Mouse (Mus musculus) embryonic facial prominence, embryonic 10.5 days (tissue): ENCODE measurements around the gene 4933414I15Rik. TPM values are rescaled to one million over a fixed set of nuclear protein-coding genes. Genes with fewer than 3 reads are reported as not detected.

Experiments used
- DNase-seq: peaks from one replicate; pipeline ENCODE4 v3.0.0-alpha.2; 2017; ENCODE audit warnings: low spot score
- H3K27ac ChIP-seq: fragments of 300-500 bp; sonication (generic); replicated peaks from 2 replicates; pipeline ENCODE4 v1.5.1; 2016; ENCODE audit warnings: mild to moderate bottlenecking
- H3K27me3 ChIP-seq: fragments of 300-500 bp; sonication (generic); replicated peaks from 2 replicates; pipeline ENCODE4 v1.6.1; 2016; ENCODE audit warnings: low read depth, mild to moderate bottlenecking; ENCODE audit not compliant: poor library complexity, severe bottlenecking
- H3K36me3 ChIP-seq: fragments of 300-500 bp; sonication (generic); replicated peaks from 2 replicates; pipeline ENCODE4 v1.6.1; 2016; ENCODE audit warnings: mild to moderate bottlenecking, moderate library complexity
- H3K4me1 ChIP-seq: fragments of 300-500 bp; sonication (generic); 2 replicates; pipeline ENCODE4 v1.6.1; 2016
- H3K4me3 ChIP-seq: fragments of 300-500 bp; sonication (generic); 2 replicates; pipeline ENCODE4 v1.5.1; 2016; ENCODE audit warnings: mild to moderate bottlenecking, moderate library complexity
- H3K9me3 ChIP-seq: fragments of 300-500 bp; sonication (generic); 2 replicates; pipeline ENCODE4 v1.6.1; 2016; ENCODE audit warnings: mild to moderate bottlenecking
- WGBS: fragments of 180-500 bp; shearing (Covaris S2); methylation state at CpG from one replicate; pipeline ENCODE4 v1.1.7; 2016; 5-methylcytosine and 5-hydroxymethylcytosine counted together
- polyA plus RNA-seq: library from polyadenylated mRNA; unstranded; fragments of >200 nt; fragmentation: Nextera tagmentation; extraction: Ambion mirVana; gene quantifications from 2 replicates; pipeline ENCODE4 v1.2.1, GENCODE M21; 2016

Gene 4933414I15Rik
- not detected in 2 replicates for polyA plus RNA-seq

- Histone ChIP-seq H3K9me3 (no peaks in the 10 kb centered on the region), H3K36me3 (no peaks in the 10 kb centered on the region)
Observed at GRCm38 (mm10) chr11:50943506-50943905, at the start of gene 4933414I15Rik. 4933414I15Rik (minus strand) TSS chr11:50943765.

GRCm38 (mm10) chr11:50981667-50982066, 38.1 kb upstream of the 4933414I15Rik start, which contains the start of gene Olfr1377:
Olfr1377 (plus strand) TSS chr11:50981967.
- Histone ChIP-seq H3K9me3 (no peaks in the 10 kb centered on the region), H3K27me3 (no peaks in the 10 kb centered on the region), H3K36me3 (no peaks in the 10 kb centered on the region), H3K4me1 (no peaks in the 10 kb centered on the region), H3K4me3 (no peak within 1 kb of the TSS), H3K27ac (no peak within 1 kb of the TSS)
- DNase-seq, result no peak
- WGBS, result 75% methylated on average over 5 of the region's 5 CpGs

More at GRCm38 (mm10) chr11:50943506-50943905, at the start of gene 4933414I15Rik:
- Histone ChIP-seq H3K4me1 (no peaks in the 10 kb centered on the region), H3K27me3 (0 out of 2 replicates have a peak, but pooled peaks cover 9% of the 10 kb centered on the region), H3K4me3 (no peak within 1 kb of the TSS), H3K27ac (no peak within 1 kb of the TSS)
- WGBS, result 83% methylated on average over 14 of the region's 14 CpGs
- DNase-seq, result no peak

GRCm38 (mm10) chr11:50977216-50977615, 33.7 kb upstream of the 4933414I15Rik start:
- Histone ChIP-seq H3K9me3 (no peaks in the 10 kb centered on the region), H3K27me3 (no peaks in the 10 kb centered on the region), H3K36me3 (no peaks in the 10 kb centered on the region), H3K4me3 (no peak overlapping the region), H3K27ac (no peak overlapping the region), H3K4me1 (no peaks in the 10 kb centered on the region)
- WGBS, result 70% methylated on average over 4 of the region's 4 CpGs
- no peak for DNase-seq

GRCm38 (mm10) chr11:50966230-50966629, 22.7 kb upstream of the 4933414I15Rik start, which contains the start of gene Olfr1378:
Olfr1378 (plus strand) TSS chr11:50966530.
- WGBS, result 89% methylated on average over 11 of the region's 11 CpGs
- DNase-seq, result no peak
- H3K36me3 ChIP-seq, result no peaks in the 10 kb centered on the region

GRCm38 (mm10) chr11:50964886-50965285, 21.3 kb upstream of the 4933414I15Rik start:
- 83% methylated on average over 2 of the region's 2 CpGs for WGBS
- Histone ChIP-seq H3K4me1 (no peaks in the 10 kb centered on the region), H3K27me3 (no peaks in the 10 kb centered on the region), H3K27ac (no peak overlapping the region), H3K36me3 (no peaks in the 10 kb centered on the region), H3K4me3 (no peak overlapping the region), H3K9me3 (no peaks in the 10 kb centered on the region)
- DNase-seq, result no peak

More at GRCm38 (mm10) chr11:50966230-50966629, 22.7 kb upstream of the 4933414I15Rik start, which contains the start of gene Olfr1378:
- Histone ChIP-seq H3K9me3 (no peaks in the 10 kb centered on the region), H3K27me3 (no peaks in the 10 kb centered on the region), H3K27ac (no peak within 1 kb of the TSS), H3K4me1 (no peaks in the 10 kb centered on the region), H3K4me3 (no peak within 1 kb of the TSS)

- H3K36me3 ChIP-seq, result no peaks in the 10 kb centered on the region
- 65% methylated on average over 6 of the region's 6 CpGs for WGBS
- H3K4me3 ChIP-seq, result no peak within 1 kb of the TSS
- H3K27me3 ChIP-seq, result no peaks in the 10 kb centered on the region
- H3K27ac ChIP-seq, result no peak within 1 kb of the TSS
- no peaks in the 10 kb centered on the region for H3K4me1 ChIP-seq
- no peaks in the 10 kb centered on the region for H3K9me3 ChIP-seq
- DNase-seq, result no peak
Observed at GRCm38 (mm10) chr11:50953665-50954064, 10.1 kb upstream of the 4933414I15Rik start, which contains the start of gene Prop1. Prop1 (minus strand) TSS chr11:50953765.

GRCm38 (mm10) chr11:50952290-50952689, 8.7 kb upstream of the 4933414I15Rik start:
- H3K27ac ChIP-seq, result no peak overlapping the region
- H3K4me3 ChIP-seq, result no peak overlapping the region
- DNase-seq, result no peak
- H3K9me3 ChIP-seq, result no peaks in the 10 kb centered on the region
- WGBS, result 78% methylated on average over 14 of the region's 14 CpGs
- H3K36me3 ChIP-seq, result no peaks in the 10 kb centered on the region
- no peaks in the 10 kb centered on the region for H3K4me1 ChIP-seq
- H3K27me3 ChIP-seq, result no peaks in the 10 kb centered on the region

GRCm38 (mm10) chr11:50942386-50942785, 1.2 kb downstream of the 4933414I15Rik start:
- H3K4me3 ChIP-seq, result no peak overlapping the region
- H3K9me3 ChIP-seq, result no peaks in the 10 kb centered on the region
- no peaks in the 10 kb centered on the region for H3K36me3 ChIP-seq
- H3K27ac ChIP-seq, result no peak overlapping the region
- 73% methylated on average over 12 of the region's 12 CpGs for WGBS
- no peak for DNase-seq
- no peaks in the 10 kb centered on the region for H3K4me1 ChIP-seq
- H3K27me3 ChIP-seq, result 0 out of 2 replicates have a peak, but pooled peaks cover 9% of the 10 kb centered on the region

- Histone ChIP-seq H3K27ac (no peak overlapping the region), H3K27me3 (0 out of 2 replicates have a peak, but pooled peaks cover 9% of the 10 kb centered on the region), H3K4me3 (no peak overlapping the region), H3K4me1 (no peaks in the 10 kb centered on the region), H3K36me3 (no peaks in the 10 kb centered on the region), H3K9me3 (no peaks in the 10 kb centered on the region)
- peak; percentile 58 for DNase-seq
- WGBS, result 34% methylated on average over 14 of the region's 14 CpGs
Observed at GRCm38 (mm10) chr11:50939621-50940366, 3.8 kb downstream of the 4933414I15Rik start.

- Histone ChIP-seq H3K36me3 (no peaks in the 10 kb centered on the region), H3K27me3 (0 out of 2 replicates have a peak, but pooled peaks cover 9% of the 10 kb centered on the region), H3K27ac (no peak overlapping the region), H3K4me1 (no peaks in the 10 kb centered on the region), H3K9me3 (no peaks in the 10 kb centered on the region), H3K4me3 (no peak overlapping the region)
- 76% methylated on average over 8 of the region's 8 CpGs for WGBS
- no peak for DNase-seq
Observed at GRCm38 (mm10) chr11:50938435-50938834, 5.1 kb downstream of the 4933414I15Rik start.

- no peaks in the 10 kb centered on the region for H3K36me3 ChIP-seq
- DNase-seq, result no peak
- H3K4me3 ChIP-seq, result peak overlapping the region; percentile 70
- H3K4me1 ChIP-seq, result peaks cover 12% of the 10 kb centered on the region
- peak overlapping the region; percentile 61 for H3K27ac ChIP-seq
- H3K27me3 ChIP-seq, result peaks cover 25% of the 10 kb centered on the region
- 81% methylated on average over 1 of the region's 1 CpGs for WGBS
- H3K9me3 ChIP-seq, result no peaks in the 10 kb centered on the region
Observed at GRCm38 (mm10) chr11:50932040-50932439, 11.5 kb downstream of the 4933414I15Rik start.

- Histone ChIP-seq H3K27ac (peak within 1 kb of the TSS; percentile 78), H3K27me3 (peaks cover 25% of the 10 kb centered on the region), H3K9me3 (no peaks in the 10 kb centered on the region), H3K4me1 (peaks cover 12% of the 10 kb centered on the region), H3K36me3 (no peaks in the 10 kb centered on the region), H3K4me3 (peak within 1 kb of the TSS; percentile 70)
- 1% methylated on average over 18 of the region's 18 CpGs for WGBS
- DNase-seq, result peak; percentile 90
Observed at GRCm38 (mm10) chr11:50931451-50931866, 12.1 kb downstream of the 4933414I15Rik start, which contains the start of gene Zfp354b. Zfp354b (minus strand) TSS chr11:50931633.

- H3K27ac ChIP-seq, result peak overlapping the region; percentile 78
- peaks cover 12% of the 10 kb centered on the region for H3K4me1 ChIP-seq
- no peak for DNase-seq
- peaks cover 25% of the 10 kb centered on the region for H3K27me3 ChIP-seq
- peak overlapping the region; percentile 70 for H3K4me3 ChIP-seq
- WGBS, result 4% methylated on average over 16 of the region's 16 CpGs
- no peaks in the 10 kb centered on the region for H3K9me3 ChIP-seq
- no peaks in the 10 kb centered on the region for H3K36me3 ChIP-seq
Observed at GRCm38 (mm10) chr11:50931021-50931420, 12.5 kb downstream of the 4933414I15Rik start.
